Mouse (Mus musculus) monocyte, adult 5-6 weeks (primary cell): ENCODE data around the gene Casd1. TPM values are rescaled to one million over a fixed set of nuclear protein-coding genes. Genes with fewer than 3 reads are reported as not detected.
A peak's percentile ranks its signal among the peaks of the same experiment; 100 is the strongest.
"Not testable (repeated sequence)": the region's sequence is repeated elsewhere in the genome, so short reads cannot be mapped to it uniquely, and the experiment has no call there.

ENCODE experiments used
- ATAC-seq: fragments of 153-309, 156-312 bp; replicated peaks from 2 replicates; pipeline ENCODE4 v1.8.0; 2017; ENCODE audit warnings: mild to moderate bottlenecking; ENCODE audit not compliant: low TSS enrichment, insufficient number of reproducible peaks, severe bottlenecking, poor library complexity, low FRiP score
- total RNA-seq: library from RNA; stranded (forward); fragments of 200-1000, 200-491, 200-594 nt; gene quantifications from 3 replicates; pipeline ENCODE4 v1.2.3, GENCODE M21; 2017

The Casd1 gene
- total RNA-seq, 1 experiment from 2014 or later, result 42.0 TPM

GRCm38 (mm10) chr6:4606394-4606793, 5.8 kb downstream of the Casd1 start:
- ATAC-seq, result no peak

- ATAC-seq, result no peak
These were observed 9.7 kb downstream of the Casd1 start for GRCm38 (mm10) chr6:4610216-4610896.

DNA sequence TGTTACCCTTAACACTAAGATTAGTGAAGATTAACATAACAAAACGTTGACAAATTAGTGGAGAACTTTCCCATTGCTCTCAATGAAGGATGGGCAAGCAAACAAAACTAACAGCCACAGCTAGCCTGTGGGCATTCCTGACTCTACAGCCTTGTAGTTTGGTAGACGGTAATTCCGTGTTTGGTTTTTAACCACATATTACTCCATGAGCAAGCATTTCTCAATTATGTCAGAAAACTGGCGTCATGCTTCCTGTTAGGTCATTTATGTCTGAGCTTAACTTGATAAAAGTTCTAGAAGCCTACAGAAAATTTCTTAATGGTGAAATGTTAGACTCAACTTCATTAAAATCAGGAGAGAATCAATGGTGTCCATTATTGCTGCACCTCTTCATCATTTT, 11.2 kb downstream of the Casd1 start:
- no peak for ATAC-seq

- ATAC-seq, result no peak
These were observed 11.8 kb downstream of the Casd1 start for GRCm38 (mm10) chr6:4612431-4612830.

- ATAC-seq, result 0 out of 2 replicates have a peak, but pooled peaks have one; percentile 50
These were observed 17.3 kb downstream of the Casd1 start for GRCm38 (mm10) chr6:4617911-4618310.

GRCm38 (mm10) chr6:4631464-4631863, 30.8 kb downstream of the Casd1 start:
- no peak for ATAC-seq

- no peak for ATAC-seq
These were observed 32.5 kb downstream of the Casd1 start for GRCm38 (mm10) chr6:4633189-4633588.

- no peak for ATAC-seq
These were observed 34.2 kb downstream of the Casd1 start for GRCm38 (mm10) chr6:4634804-4635203.

DNA sequence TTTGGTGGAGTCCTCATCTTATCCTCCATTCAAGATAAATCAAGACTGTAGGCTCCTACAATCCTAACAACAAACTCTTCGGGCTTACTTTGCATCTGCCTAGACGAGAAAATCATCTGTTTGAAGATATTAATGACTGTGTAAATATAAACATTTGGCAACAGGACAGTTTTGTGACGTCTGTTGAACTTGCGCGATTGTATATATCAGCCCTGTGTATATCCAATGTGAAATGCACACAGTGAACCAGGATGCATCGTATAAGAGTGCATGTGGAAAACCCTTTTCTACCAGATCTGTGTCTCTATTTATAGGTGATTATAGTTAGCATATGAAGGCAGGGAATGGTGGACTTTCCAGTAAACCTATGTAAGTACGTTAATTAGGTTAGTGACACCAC, 41.4 kb downstream of the Casd1 start:
- no peak for ATAC-seq

GRCm38 (mm10) chr6:4647351-4647750, 46.7 kb downstream of the Casd1 start:
- no peak for ATAC-seq

DNA sequence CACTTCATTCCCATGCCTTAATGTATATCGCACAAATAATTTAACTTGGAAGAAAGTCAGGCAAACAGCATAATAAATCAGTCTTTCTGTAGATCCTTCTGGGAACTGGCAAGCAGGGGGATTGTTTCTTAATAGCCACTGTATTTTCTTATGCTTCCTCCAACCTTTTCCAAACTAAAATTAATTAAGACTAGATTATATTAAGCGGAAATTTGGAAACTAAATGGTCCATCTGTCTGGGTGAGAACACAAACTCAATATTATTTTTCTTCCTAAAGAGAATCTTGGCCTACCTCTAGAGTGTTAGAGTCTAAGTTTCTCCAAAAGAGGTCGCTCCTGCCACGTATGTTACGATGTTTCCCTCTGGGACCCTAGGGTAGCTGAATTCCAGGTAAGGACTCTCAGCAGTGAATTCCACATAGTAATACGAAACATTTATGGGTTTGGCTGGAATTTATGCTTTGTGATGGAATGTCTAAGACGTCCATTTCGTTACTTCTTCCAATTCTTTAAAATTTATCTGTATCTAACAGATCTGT, 52.0 kb downstream of the Casd1 start:
- no peak for ATAC-seq

- ATAC-seq, result not testable (repeated sequence)
These were observed 53.1 kb downstream of the Casd1 start for GRCm38 (mm10) chr6:4653741-4654140.

DNA sequence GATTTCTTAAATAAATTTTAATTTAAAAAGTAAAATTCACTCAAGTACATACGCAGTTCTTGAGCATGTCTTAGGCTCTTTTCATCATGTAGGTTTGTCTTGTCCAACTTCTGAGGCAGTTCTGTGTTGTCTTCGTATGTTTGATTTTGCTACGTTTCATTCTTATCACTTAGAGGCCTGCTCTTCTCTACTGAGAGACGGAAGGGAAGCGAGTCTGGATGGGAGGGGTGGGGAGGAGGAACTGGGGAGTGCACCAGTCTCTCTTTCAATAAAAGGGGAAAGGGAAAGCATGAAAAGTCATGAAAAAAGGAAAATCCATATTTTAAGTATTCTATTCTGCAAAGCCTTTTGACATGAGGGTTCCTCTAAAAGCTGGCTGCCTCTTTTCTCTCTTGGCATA, 54.8 kb downstream of the Casd1 start:
- ATAC-seq, result no peak

GRCm38 (mm10) chr6:4655924-4656323, 55.3 kb downstream of the Casd1 start:
- no peak for ATAC-seq

DNA sequence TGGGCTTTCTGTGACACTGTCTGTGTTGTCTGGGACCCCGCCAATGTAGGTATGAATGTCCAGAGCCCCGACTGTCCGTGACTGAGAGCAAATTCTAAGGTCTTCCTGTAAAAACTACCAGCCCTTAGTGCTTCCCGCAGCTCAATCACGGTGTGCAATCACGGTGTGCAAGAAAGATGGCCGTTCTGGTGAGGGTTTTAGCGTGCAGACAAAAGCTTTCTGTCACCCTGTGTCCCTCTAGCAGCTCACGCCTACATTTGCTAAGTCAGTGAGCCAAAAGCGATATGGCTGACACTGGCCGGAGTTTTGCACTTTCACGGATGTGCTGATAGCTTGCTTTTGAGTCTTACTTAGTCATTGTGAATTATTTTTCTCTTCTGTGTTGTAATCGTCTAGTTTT, 58.2 kb downstream of the Casd1 start:
- ATAC-seq, result no peak

GRCm38 (mm10) chr6:4663516-4663915, 62.9 kb downstream of the Casd1 start:
- ATAC-seq, result no peak

DNA sequence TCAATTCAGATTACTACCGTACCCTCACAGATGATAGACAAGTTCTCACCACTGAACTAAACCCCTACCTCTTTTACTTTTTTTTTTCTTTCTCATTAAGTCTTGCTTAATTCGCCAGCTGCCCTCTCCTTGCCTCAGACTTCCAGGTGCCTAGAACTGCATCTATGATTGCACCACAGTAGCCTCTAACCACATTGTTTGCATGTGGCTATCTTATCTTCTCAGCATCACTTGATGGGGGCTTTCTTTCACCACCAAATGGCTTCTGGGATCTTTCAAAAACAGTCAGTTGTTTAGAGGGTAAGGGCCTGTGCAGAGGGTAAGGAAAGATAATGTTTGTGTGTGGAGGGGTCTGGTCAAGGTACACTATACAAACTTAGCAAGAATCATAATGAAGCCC, 63.7 kb downstream of the Casd1 start:
- no peak for ATAC-seq

DNA sequence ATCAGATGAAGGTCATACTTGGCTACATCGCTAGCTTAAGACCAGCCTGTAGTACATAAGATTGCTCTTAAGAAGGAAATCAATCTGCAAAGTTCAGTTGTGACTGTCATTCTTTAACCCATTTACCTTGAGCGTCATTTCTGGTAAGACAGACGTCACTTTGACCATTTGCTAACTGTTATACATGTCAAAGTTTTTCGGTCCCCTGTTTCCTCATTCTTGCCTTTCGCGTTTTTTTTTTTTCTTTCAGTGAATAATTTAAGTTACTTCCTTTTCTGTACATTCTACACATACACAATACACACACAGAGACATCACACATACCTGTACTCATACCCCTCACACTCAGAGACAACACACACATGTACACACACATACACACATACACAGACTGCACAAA, 64.5 kb downstream of the Casd1 start:
- no peak for ATAC-seq

DNA sequence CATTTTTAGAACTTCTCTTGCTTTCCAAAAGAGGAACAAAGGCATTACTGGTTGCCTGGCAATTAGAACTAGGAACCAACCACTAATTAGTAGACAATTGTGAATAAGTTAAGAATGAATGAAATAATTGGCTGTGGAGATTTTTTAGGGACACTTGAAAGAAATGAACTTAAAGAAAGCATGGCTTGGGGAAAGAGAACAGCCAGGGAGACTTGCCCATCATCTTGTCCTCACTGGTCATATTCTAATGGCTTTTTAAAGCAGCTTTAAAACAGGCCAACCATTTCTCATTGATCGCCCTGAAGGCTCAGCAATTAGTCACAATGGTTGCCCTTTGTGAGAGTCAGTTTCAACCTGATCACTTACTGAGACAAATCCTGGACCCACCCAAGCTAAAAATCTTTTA, 76.7 kb downstream of the Casd1 start:
- no peak for ATAC-seq

GRCm38 (mm10) chr6:4679981-4680380, 79.3 kb downstream of the Casd1 start:
- no peak for ATAC-seq

DNA sequence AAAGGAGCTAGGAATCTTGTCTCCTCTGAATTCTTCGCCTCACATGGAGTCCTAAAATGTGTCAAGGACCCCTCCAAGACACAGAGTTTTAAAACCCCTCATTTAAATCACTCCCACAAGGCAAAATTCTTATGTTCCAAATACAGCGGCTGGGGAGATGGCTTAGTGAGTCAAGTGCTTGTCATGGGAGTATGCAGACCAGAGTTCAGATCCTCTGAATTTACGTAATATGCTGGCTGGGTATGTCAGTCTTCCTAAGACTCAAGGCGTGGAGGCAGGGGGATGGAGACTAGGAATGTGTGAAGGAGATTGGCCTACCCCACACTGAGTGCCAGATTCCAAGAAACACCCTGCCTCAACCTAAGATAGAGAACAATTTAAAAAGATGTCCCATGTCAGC, 79.9 kb downstream of the Casd1 start:
- ATAC-seq, result no peak
